Mouse (Mus musculus): ENCODE data around the gene Ubr7.

DNA sequence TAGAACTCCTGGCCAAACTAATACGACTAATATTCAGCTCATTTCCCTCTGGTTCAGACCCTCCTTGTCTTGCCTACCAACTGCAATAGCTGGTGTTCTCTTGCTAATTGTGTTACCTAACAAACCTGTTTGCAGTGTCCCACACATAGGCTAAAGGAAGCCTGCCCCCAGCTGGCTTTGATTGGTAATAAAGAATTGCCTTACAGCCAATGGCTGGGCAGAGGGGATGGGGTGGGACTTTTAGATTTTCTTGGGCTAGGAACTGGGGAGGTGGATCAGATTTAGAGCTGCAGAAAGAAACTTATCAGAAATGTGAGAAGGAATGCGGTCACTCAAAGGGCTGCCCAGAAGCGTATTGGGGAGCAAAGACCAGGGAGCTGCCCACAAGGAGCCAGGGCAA is 21.7 kb downstream of the Ubr7 start:
- TF ChIP-seq CTCF (conservative IDR thresholded peaks at IDR 0.05; ENCODE audit: low read length) (peak; percentile 25), NANOG (IDR thresholded peaks at IDR 0.05; ENCODE audit: borderline replicate concordance, low read length) (no peak), POU5F1 (IDR thresholded peaks at IDR 0.05; ENCODE audit: borderline replicate concordance, low read length) (no peak)
